Comparison of ENCODE assay signal across 8 mouse cellular contexts in genomic region chr19:61226401-61226927, GRCm38 (mm10). TPM values are rescaled to one million over a fixed set of nuclear protein-coding genes. Genes with fewer than 3 reads are reported as not detected.
DNase-seq lines count a peak whose midpoint lies in the region; ATAC-seq and TF ChIP-seq lines count a peak whose summit lies in the region.

No protein-coding gene starts in this region.

- intact Hi-C loops in heart, postnatal 25 days (cut with DNase I), result no loop called here

- no peak for TF ChIP-seq CTCF in embryonic fibroblast, embryonic 13.5 days (IDR thresholded peaks at IDR 0.05; ENCODE audit: borderline replicate concordance, insufficient read depth, low read length)

- peak; percentile 48 for ATAC-seq in CD4-positive, CD25-positive, alpha-beta regulatory T cell, adult 4 months
- ATAC-seq in neutrophil, adult 5-6 weeks (ENCODE audit: extremely low read depth, insufficient number of reproducible peaks, low FRiP score, poor library complexity, severe bottlenecking), result peak; percentile 17

- TF ChIP-seq POLR2A in embryonic fibroblast, embryonic 13.5 days (IDR thresholded peaks at IDR 0.05; ENCODE audit: low read depth, low read length), result no peak

- no peaks in the 10 kb centered on the region for H3K4me1 ChIP-seq in embryonic fibroblast, embryonic 13.5 days (ENCODE audit: control insufficient read depth, insufficient read depth, low read length)

- DNase-seq in adrenal gland, postnatal 36 days, result peak; percentile 77 to 84
- peak; percentile 25 for DNase-seq in heart, postnatal 25 days (ENCODE audit: low spot score)
- peak; percentile 49 to 78 for DNase-seq in kidney, postnatal 36 days
- peak; percentile 41 to 57 for DNase-seq in lung, adult 18-20 months
- peak; percentile 83 for DNase-seq in thymus, postnatal 0 days (ENCODE audit: low spot score)

- H3K27ac ChIP-seq in embryonic fibroblast, embryonic 13.5 days (ENCODE audit: insufficient read depth, low read length), result no peak overlapping the region

- H3K4me3 ChIP-seq in embryonic fibroblast, embryonic 13.5 days (ENCODE audit: insufficient read depth, low read length), result peak overlapping the region; percentile 41

RNA-seq across cellular contexts. Expression of gene Csf2ra, which starts 1.8 kb away (rescaled TPM):
- 1 to 10 TPM; 2.2 TPM for polyA plus RNA-seq in CD4-positive, CD25-positive, alpha-beta regulatory T cell, adult 4 months (2017; shearing (Covaris generic))
- total RNA-seq in adrenal gland, postnatal 36 days (2021), result 10 to 100 TPM; 21.2 to 38.3 TPM
- 15.4 and 22.2 TPM in 2 replicates for polyA plus RNA-seq in embryonic fibroblast, embryonic 13.5 days (2011; ENCODE audit: insufficient read length, low read depth, missing spikeins)
- 1 to 10 TPM; 7.6 to 8.1 TPM for total RNA-seq in heart, postnatal 25 days (2021)
- 168 and 172 TPM in 2 replicates for total RNA-seq in neutrophil, adult 5-6 weeks (2017)
- polyA plus RNA-seq in thymus, postnatal 0 days (2015; fragmentation: Nextera tagmentation; extraction: Ambion mirVana), result 9.9 and 13.0 TPM in 2 replicates

RNA-seq across cellular contexts. Expression of gene Gm6020, which starts 42.8 kb away (rescaled TPM):
- not detected for polyA plus RNA-seq in CD4-positive, CD25-positive, alpha-beta regulatory T cell, adult 4 months (2017; shearing (Covaris generic))
- not detected for total RNA-seq in adrenal gland, postnatal 36 days (2021)
- not detected in 2 replicates for polyA plus RNA-seq in embryonic fibroblast, embryonic 13.5 days (2011; ENCODE audit: insufficient read length, low read depth, missing spikeins)
- not detected for total RNA-seq in heart, postnatal 25 days (2021)
- not detected in 2 replicates for total RNA-seq in neutrophil, adult 5-6 weeks (2017)
- polyA plus RNA-seq in thymus, postnatal 0 days (2015; fragmentation: Nextera tagmentation; extraction: Ambion mirVana), result not detected in 2 replicates

RNA-seq across cellular contexts. Expression of gene Gm7102, which starts 50.4 kb away (rescaled TPM):
- polyA plus RNA-seq in CD4-positive, CD25-positive, alpha-beta regulatory T cell, adult 4 months (2017; shearing (Covaris generic)), result under 1 TPM in 1 of 2 experiments, not detected in 1; 0.20 TPM
- total RNA-seq in adrenal gland, postnatal 36 days (2021), result not detected
- not detected in 2 replicates for polyA plus RNA-seq in embryonic fibroblast, embryonic 13.5 days (2011; ENCODE audit: insufficient read length, low read depth, missing spikeins)
- total RNA-seq in heart, postnatal 25 days (2021), result under 1 TPM in 1 of 2 experiments, not detected in 1; 0.16 TPM
- not detected in 2 replicates for total RNA-seq in neutrophil, adult 5-6 weeks (2017)
- 0.12 TPM in 1 of 2 replicates, not detected in the other for polyA plus RNA-seq in thymus, postnatal 0 days (2015; fragmentation: Nextera tagmentation; extraction: Ambion mirVana)

Comparison
In these comparisons a context has a peak if more than half of its experiments do, and no peak if none do; other contexts are left out.
1. DNase-seq: peak in every context shown above with its lines; median percentile 83 in thymus, postnatal 0 days; 80 in adrenal gland, postnatal 36 days; 64 in kidney, postnatal 36 days; 49 in lung, adult 18-20 months; 25 in heart, postnatal 25 days.